Mouse (Mus musculus) forebrain, embryonic 15.5 days (tissue): Measurements from ENCODE around the gene Gm10985. TPM values are rescaled to one million over a fixed set of nuclear protein-coding genes. Genes with fewer than 3 reads are reported as not detected.
A peak's percentile ranks its signal among the peaks of the same experiment; 100 is the strongest.

Experiments
- ATAC-seq: fragments of 200-750 bp; cut with Nextera tagmentation; replicated peaks from 2 replicates; pipeline ENCODE4 v1.8.0; 2017; ENCODE audit warnings: mild to moderate bottlenecking, moderate TSS enrichment, moderate library complexity
- H3K27ac ChIP-seq: fragments of 300-500 bp; sonication (generic); replicated peaks from 2 replicates; pipeline ENCODE4 v1.5.1; 2015; ENCODE audit warnings: mild to moderate bottlenecking, inconsistent platforms
- H3K27me3 ChIP-seq: fragments of 300-500 bp; sonication (generic); 2 replicates; pipeline ENCODE4 v1.6.1; 2015; ENCODE audit warnings: inconsistent platforms
- H3K36me3 ChIP-seq: fragments of 300-500 bp; sonication (generic); 2 replicates; pipeline ENCODE4 v1.6.1; 2015; ENCODE audit warnings: mild to moderate bottlenecking, inconsistent platforms
- H3K4me1 ChIP-seq: fragments of 300-500 bp; sonication (generic); 2 replicates; pipeline ENCODE4 v1.6.1; 2015; ENCODE audit warnings: inconsistent platforms
- H3K4me2 ChIP-seq: fragments of 300-500 bp; sonication (generic); replicated peaks from 2 replicates; pipeline ENCODE4 v1.6.1; 2015; ENCODE audit warnings: mild to moderate bottlenecking, inconsistent platforms
- H3K4me3 ChIP-seq: fragments of 300-500 bp; sonication (generic); 2 replicates; pipeline ENCODE4 v1.5.1; 2015; ENCODE audit warnings: mild to moderate bottlenecking, inconsistent platforms
- H3K9ac ChIP-seq: fragments of 300-500 bp; sonication (generic); replicated peaks from 2 replicates; pipeline ENCODE4 v1.6.1; 2015; ENCODE audit warnings: mild to moderate bottlenecking, inconsistent platforms
- H3K9me3 ChIP-seq: fragments of 300-500 bp; sonication (generic); 2 replicates; pipeline ENCODE4 v1.6.1; 2016; ENCODE audit warnings: inconsistent platforms
- WGBS: fragments of 180-500 bp; shearing (Covaris S2); methylation state at CpG from one replicate; pipeline ENCODE4 v1.1.7; 2015; ENCODE audit warnings: mixed read lengths; 5-methylcytosine and 5-hydroxymethylcytosine counted together
- polyA plus RNA-seq: library from polyadenylated mRNA; unstranded; fragments of >200 nt; fragmentation: Nextera tagmentation; extraction: Ambion mirVana; gene quantifications from 2 replicates; pipeline ENCODE4 v1.2.1, GENCODE M21; 2015

The Gm10985 gene
- polyA plus RNA-seq, 1 experiment from 2014 or later, result not detected

DNA sequence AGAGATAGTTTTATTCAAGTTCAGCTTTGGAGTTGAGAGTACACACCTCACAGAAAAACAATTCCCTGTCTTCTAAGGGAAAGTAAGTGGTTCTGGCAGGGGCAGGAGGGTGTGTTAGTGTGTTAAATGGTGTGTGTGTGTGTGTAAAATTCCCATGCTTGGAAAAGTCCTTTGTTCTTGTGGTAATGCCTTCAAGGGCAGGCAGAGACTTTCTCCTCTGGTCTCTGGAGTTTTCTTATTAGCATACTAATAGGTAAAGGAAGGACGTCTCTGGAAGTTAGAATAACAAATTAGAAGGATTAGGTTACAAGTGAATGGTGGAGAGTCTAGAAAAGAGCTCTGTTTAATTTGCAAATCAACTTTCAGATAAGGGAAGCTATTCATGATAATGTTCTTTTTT is 24.4 kb downstream of the Gm10985 start:
- no peak for ATAC-seq
- 0% methylated on average over 1 of the region's 1 CpGs for WGBS

DNA sequence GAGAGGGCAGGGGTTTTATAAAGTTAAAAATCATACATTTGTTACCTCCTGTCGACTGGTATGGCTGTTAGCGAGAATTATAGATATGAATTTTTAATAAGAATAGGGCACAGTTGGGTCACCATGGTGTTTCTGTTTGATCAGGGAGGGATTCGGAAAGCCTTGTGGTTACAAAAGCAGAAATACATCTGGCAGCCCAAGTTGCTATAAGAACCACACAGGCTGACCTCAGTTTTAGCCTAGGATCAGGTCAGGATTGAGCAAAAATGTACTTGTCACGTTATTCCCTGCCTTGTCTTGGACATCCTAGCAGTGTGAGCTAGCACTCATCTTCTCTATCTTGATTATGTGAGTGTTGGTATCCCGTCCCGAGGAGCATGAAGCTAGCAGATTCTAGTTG is 25.6 kb downstream of the Gm10985 start:
- no peak overlapping the region for H3K27ac ChIP-seq
- WGBS, result 81% methylated on average over 6 of the region's 6 CpGs
- ATAC-seq, result no peak

More for the DNA sequence above, 24.4 kb downstream of the Gm10985 start:
- peaks cover 7% of the 10 kb centered on the region for H3K4me1 ChIP-seq
- no peak overlapping the region for H3K4me3 ChIP-seq
- H3K9me3 ChIP-seq, result no peaks in the 10 kb centered on the region
- H3K9ac ChIP-seq, result no peak overlapping the region
- no peaks in the 10 kb centered on the region for H3K36me3 ChIP-seq
- H3K27ac ChIP-seq, result no peak overlapping the region
- no peaks in the 10 kb centered on the region for H3K27me3 ChIP-seq
- no peak overlapping the region for H3K4me2 ChIP-seq

DNA sequence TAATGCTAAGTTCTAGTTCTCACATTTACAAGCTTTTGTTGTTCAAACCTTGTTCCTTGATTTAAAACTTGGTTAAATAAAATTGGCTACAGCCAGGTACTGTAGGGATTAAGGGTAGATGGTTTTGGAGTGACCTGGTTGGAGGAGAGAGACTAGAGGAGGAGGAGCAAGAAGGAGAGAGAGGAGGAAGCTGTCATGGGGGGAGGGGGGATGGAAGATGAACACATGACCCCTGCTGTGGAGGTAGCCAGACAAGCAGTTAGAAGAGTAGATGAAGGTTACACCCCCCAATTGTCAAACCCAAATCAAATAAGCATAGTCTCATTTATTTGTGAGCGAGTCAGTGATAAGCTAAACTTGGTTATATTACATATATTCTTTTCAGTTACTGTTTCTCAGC is 26.7 kb downstream of the Gm10985 start:
- no peak overlapping the region for H3K27ac ChIP-seq
- 95% methylated on average over 1 of the region's 1 CpGs for WGBS
- H3K4me2 ChIP-seq, result no peak overlapping the region
- H3K4me3 ChIP-seq, result no peak overlapping the region
- no peak for ATAC-seq
- no peaks in the 10 kb centered on the region for H3K36me3 ChIP-seq
- H3K4me1 ChIP-seq, result peaks cover 7% of the 10 kb centered on the region
- no peak overlapping the region for H3K9ac ChIP-seq
- no peaks in the 10 kb centered on the region for H3K27me3 ChIP-seq
- no peaks in the 10 kb centered on the region for H3K9me3 ChIP-seq

More for the DNA sequence above, 25.6 kb downstream of the Gm10985 start:
- H3K27me3 ChIP-seq, result no peaks in the 10 kb centered on the region
- H3K4me2 ChIP-seq, result no peak overlapping the region
- H3K36me3 ChIP-seq, result no peaks in the 10 kb centered on the region
- peaks cover 7% of the 10 kb centered on the region for H3K4me1 ChIP-seq
- no peak overlapping the region for H3K9ac ChIP-seq
- no peaks in the 10 kb centered on the region for H3K9me3 ChIP-seq
- H3K4me3 ChIP-seq, result no peak overlapping the region

DNA sequence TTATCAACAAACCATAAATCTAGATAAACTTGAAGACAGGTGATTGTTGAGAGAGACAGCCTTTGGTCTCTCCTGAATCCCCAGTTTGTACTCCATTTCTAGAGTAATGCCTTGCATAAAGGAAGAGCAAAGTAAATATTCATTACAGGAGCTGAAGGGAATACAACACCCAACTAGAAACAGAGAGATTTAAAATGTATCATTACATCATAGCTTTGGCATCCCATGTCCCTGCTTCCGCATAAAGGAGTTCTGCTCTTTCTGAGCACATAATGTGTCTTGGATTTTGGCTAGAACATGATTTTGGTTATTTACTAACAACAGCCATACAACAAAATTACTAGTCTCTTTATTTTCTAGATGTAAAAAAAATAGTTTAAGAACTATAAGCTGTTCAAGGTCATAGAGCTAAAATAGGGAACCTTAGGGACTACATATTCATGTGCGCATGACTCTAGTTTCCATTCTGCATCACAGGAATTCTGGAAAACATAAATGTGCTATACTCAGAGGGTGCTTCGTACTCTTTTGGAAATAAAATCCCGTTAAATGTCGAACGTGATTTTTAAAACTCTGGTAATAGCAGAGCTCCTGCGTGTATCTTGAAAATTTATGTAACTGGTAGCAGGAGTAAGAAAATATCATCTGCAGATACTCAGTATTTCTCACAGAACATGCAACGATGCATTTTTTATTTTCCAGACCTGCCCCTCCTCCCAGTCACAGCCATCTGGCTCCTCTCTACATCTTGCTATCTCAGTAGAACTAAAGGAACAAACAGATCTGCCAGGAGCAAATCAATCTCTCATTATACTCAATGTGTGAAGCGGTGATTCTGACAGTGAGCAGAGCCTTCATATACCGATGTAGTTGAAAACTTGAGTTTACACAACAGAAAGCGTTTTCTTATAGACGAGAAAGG is 46.0 kb downstream of the Gm10985 start:
- Histone ChIP-seq H3K4me1 (peaks cover 3% of the 10 kb centered on the region; the same call in 1 of the 2 replicates), H3K9ac (no peak overlapping the region), H3K27me3 (no peaks in the 10 kb centered on the region), H3K9me3 (no peaks in the 10 kb centered on the region), H3K27ac (peak overlapping the region; percentile 66), H3K36me3 (no peaks in the 10 kb centered on the region), H3K4me3 (no peak overlapping the region), H3K4me2 (no peak overlapping the region)
- WGBS, result 62% methylated on average over 12 of the region's 12 CpGs
- peak; percentile 91 for ATAC-seq

Other genes starting within 250 kb of the Gm10985 start
- gene Frem2, start 187.7 kb upstream of the Gm10985 start, polyA plus RNA-seq, result 1.1 TPM in 2 replicates
- gene Ufm1, start 18.7 kb downstream of the Gm10985 start, polyA plus RNA-seq, result 108 and 114 TPM in 2 replicates